8 mouse cellular contexts compared by ENCODE assay signal in the genomic region with DNA sequence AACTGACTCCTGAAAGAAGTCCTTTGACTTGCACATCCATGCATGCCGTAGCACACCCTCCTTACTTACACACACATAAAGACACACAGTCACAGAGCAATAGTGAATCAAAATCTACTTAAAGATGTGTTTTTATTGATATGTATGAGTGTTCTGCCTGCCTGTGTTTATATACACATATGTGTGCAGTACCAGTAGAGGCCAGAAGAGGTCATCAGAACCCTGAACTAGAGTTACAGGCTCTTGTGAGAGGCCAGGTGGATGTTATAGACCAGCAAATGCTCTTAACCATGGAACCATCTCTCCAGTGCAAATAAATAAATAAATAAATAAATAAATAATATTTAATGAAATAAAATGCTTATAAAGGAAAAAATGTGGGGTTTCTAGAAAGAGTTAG.
DNase-seq lines count a peak whose midpoint lies in the region; ATAC-seq and TF ChIP-seq lines count a peak whose summit lies in the region.
"Had no signal": no experiment of that assay in that cellular context is flagged by ENCODE, and none has a peak within 500 bp of the region (broad histone marks: within the 10 kb centered on the region; RNA-seq: fewer than 3 reads in every experiment).

No protein-coding gene starts in this region.

- 100% methylated on average over 1 of the region's 1 CpGs for WGBS in liver, adult 2 months
- WGBS in liver, embryonic 11.5 days, result 97% methylated on average over 1 of the region's 1 CpGs

- no peak overlapping the region for H3K4me3 ChIP-seq in liver, adult 2 months (ENCODE audit: insufficient read depth, low read depth, low read length)
- no peak overlapping the region for H3K4me3 ChIP-seq in liver, embryonic 11.5 days (ENCODE audit: low read depth, low read length)
- H3K4me3 ChIP-seq: midbrain, embryonic 12.5 days had no signal

- DNase-seq in liver, adult 2 months (ENCODE audit: extremely low read depth, low read depth, low spot score), result peak; percentile 34
- DNase-seq in liver, embryonic 11.5 days (ENCODE audit: low spot score), result no peak
- peak; percentile 11 for DNase-seq in WW6 (ENCODE audit: low read depth, low spot score)
- DNase-seq in natural killer cell, adult 2 months (ENCODE audit: low spot score in 2 of 2), result peak; percentile 38 to 67
- DNase-seq in gastrocnemius, postnatal 25 days, result no peak
- DNase-seq in cerebellum, adult 11 months, result no peak

- H3K4me2 ChIP-seq in liver, embryonic 11.5 days, result no peak overlapping the region
- H3K4me2 ChIP-seq: midbrain, embryonic 12.5 days had no signal

- no peak overlapping the region for H3K27ac ChIP-seq in liver, adult 2 months (replicated peaks; ENCODE audit: insufficient read depth, low read depth, low read length)
- no peak overlapping the region for H3K27ac ChIP-seq in liver, embryonic 11.5 days (ENCODE audit: low read depth, low read length)
- H3K27ac ChIP-seq: midbrain, embryonic 12.5 days had no signal

- no peak for ATAC-seq in liver, embryonic 11.5 days (replicated peaks; ENCODE audit: low FRiP score)
- peak; percentile 68 for ATAC-seq in erythroid progenitor cell, adult 5-6 weeks (replicated peaks; ENCODE audit: low FRiP score, poor library complexity, severe bottlenecking)

- no peak overlapping the region for H3K9ac ChIP-seq in liver, adult 2 months (ENCODE audit: low read depth, low read length)
- no peak overlapping the region for H3K9ac ChIP-seq in liver, embryonic 11.5 days (ENCODE audit: low read depth, low read length)
- H3K9ac ChIP-seq: midbrain, embryonic 12.5 days had no signal

- no peaks in the 10 kb centered on the region for H3K79me2 ChIP-seq in liver, adult 2 months (ENCODE audit: control insufficient read depth, insufficient read depth, low read length)

- TF ChIP-seq POLR2A in liver, adult 2 months (IDR thresholded peaks at IDR 0.05; ENCODE audit: extremely low read depth, insufficient read depth, low read length), result no peak

- no peaks in the 10 kb centered on the region for H3K4me1 ChIP-seq in liver, adult 2 months (ENCODE audit: control insufficient read depth, insufficient read depth, low read length)
- H3K4me1 ChIP-seq in liver, embryonic 11.5 days (replicated peaks; ENCODE audit: control insufficient read depth, insufficient read depth, low read length), result no peaks in the 10 kb centered on the region
- H3K4me1 ChIP-seq: midbrain, embryonic 12.5 days had no signal

- no peaks in the 10 kb centered on the region for H3K36me3 ChIP-seq in liver, adult 2 months (ENCODE audit: control insufficient read depth, insufficient read depth, low read length)
- no peaks in the 10 kb centered on the region for H3K36me3 ChIP-seq in liver, embryonic 11.5 days (ENCODE audit: control insufficient read depth, insufficient read depth, low read length)
- H3K36me3 ChIP-seq: midbrain, embryonic 12.5 days had no signal

- no peaks in the 10 kb centered on the region; the same call in 1 of the 2 replicates for H3K27me3 ChIP-seq in liver, adult 2 months (ENCODE audit: control insufficient read depth, insufficient read depth, low read length)
- H3K27me3 ChIP-seq in liver, embryonic 11.5 days (replicated peaks; ENCODE audit: control insufficient read depth, insufficient read depth, low read length), result no peaks in the 10 kb centered on the region
- H3K27me3 ChIP-seq: midbrain, embryonic 12.5 days had no signal

- 0 out of 2 replicates have a peak, but pooled peaks cover 2% of the 10 kb centered on the region for H3K9me3 ChIP-seq in liver, embryonic 11.5 days (ENCODE audit: control insufficient read depth, low read length)

- TF ChIP-seq CTCF in liver, adult 2 months (IDR thresholded peaks at IDR 0.05; ENCODE audit: low read depth, low read length), result no peak

Comparison
In these comparisons a context has a peak if more than half of its experiments do, and no peak if none do; other contexts are left out.
1. DNase-seq: peak in liver, adult 2 months (single experiment), WW6 (single experiment) and natural killer cell, adult 2 months (2 of 2); none in liver, embryonic 11.5 days (single experiment), gastrocnemius, postnatal 25 days (single experiment) and cerebellum, adult 11 months (single experiment).